Mouse (Mus musculus) neural tube, embryonic 11.5 days (tissue): Measurements from ENCODE around the gene Ctsw. TPM values are rescaled to one million over a fixed set of nuclear protein-coding genes. Genes with fewer than 3 reads are reported as not detected.

ENCODE experiments used
- ATAC-seq: fragments of 200-750 bp; cut with Nextera tagmentation; 2 replicates; pipeline ENCODE4 v1.8.0; 2017; ENCODE audit warnings: moderate number of reproducible peaks, mild to moderate bottlenecking, moderate TSS enrichment, moderate library complexity; ENCODE audit not compliant: insufficient read depth, low FRiP score, low TSS enrichment
- DNase-seq: peaks from one replicate; pipeline ENCODE4 v3.0.0-alpha.2; 2015; ENCODE audit warnings: low spot score
- H3K27ac ChIP-seq: fragments of 300-500 bp; sonication (generic); 2 replicates; pipeline ENCODE4 v1.5.1; 2014; ENCODE audit warnings: low read depth, mild to moderate bottlenecking, low read length
- H3K27me3 ChIP-seq: fragments of 300-500 bp; sonication (generic); 2 replicates; pipeline ENCODE4 v1.6.1; 2014; ENCODE audit warnings: mild to moderate bottlenecking, low read length, mixed read lengths; ENCODE audit not compliant: control insufficient read depth, insufficient read depth
- H3K36me3 ChIP-seq: fragments of 300-500 bp; sonication (generic); 2 replicates; pipeline ENCODE4 v1.6.1; 2014; ENCODE audit warnings: mild to moderate bottlenecking, low read length, moderate library complexity, mixed read lengths; ENCODE audit not compliant: control insufficient read depth, insufficient read depth
- H3K4me1 ChIP-seq: fragments of 300-500 bp; sonication (generic); 2 replicates; pipeline ENCODE4 v1.6.1; 2014; ENCODE audit warnings: low read length, mixed read lengths; ENCODE audit not compliant: control insufficient read depth, insufficient read depth
- H3K4me2 ChIP-seq: fragments of 300-500 bp; sonication (generic); 2 replicates; pipeline ENCODE4 v1.6.1; 2014; ENCODE audit warnings: low read depth, mild to moderate bottlenecking, moderate library complexity
- H3K4me3 ChIP-seq: fragments of 300-500 bp; sonication (generic); 2 replicates; pipeline ENCODE4 v1.5.1; 2014; ENCODE audit warnings: low read depth, low read length
- H3K9ac ChIP-seq: fragments of 300-500 bp; sonication (generic); 2 replicates; pipeline ENCODE4 v1.6.1; 2014; ENCODE audit warnings: mild to moderate bottlenecking, low read length
- H3K9me3 ChIP-seq: fragments of 300-500 bp; sonication (generic); 2 replicates; pipeline ENCODE4 v1.6.1; 2016; ENCODE audit warnings: low read length; ENCODE audit not compliant: control insufficient read depth
- WGBS: fragments of 180-500 bp; shearing (Covaris S2); extraction: QIAGEN DNeasy Blood & Tissue Kit; methylation state at CpG from one replicate; pipeline ENCODE4 v1.1.7; 2014; 5-methylcytosine and 5-hydroxymethylcytosine counted together
- polyA plus RNA-seq: library from polyadenylated mRNA; unstranded; fragments of >200 nt; fragmentation: Nextera tagmentation; extraction: Ambion mirVana; gene quantifications from 2 replicates; pipeline ENCODE4 v1.2.1, GENCODE M21; 2014

Ctsw gene
- polyA plus RNA-seq, 1 experiment from 2014 or later: 1.7 TPM

DNA sequence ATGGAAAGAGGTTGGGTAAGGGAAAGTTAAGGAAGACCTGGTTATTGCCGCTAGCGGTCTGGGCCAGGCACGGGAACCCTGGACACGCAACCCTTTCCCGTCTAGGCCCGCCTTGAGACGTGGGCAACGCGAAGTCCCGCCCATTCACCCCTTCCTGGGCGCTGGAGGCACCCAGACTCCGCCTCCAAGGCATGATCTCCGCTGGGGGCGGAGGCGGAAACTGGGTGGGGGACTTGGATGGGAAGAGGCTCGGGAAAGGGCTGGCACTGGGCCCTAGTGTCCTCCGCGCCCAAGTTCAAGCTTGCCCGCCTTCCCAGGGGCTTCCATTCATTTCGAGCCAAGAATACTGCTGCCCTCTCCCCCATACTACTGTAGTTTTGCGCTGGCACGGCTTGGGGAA is 5.4 kb upstream of the Ctsw start, which contains the start of gene Efemp2:
Efemp2 (plus strand) TSS at position 235 of the 400 bp plus-strand sequence.
- WGBS: 3% methylated on average over 22 of the region's 22 CpGs
- Histone ChIP-seq H3K9ac (peak within 1 kb of the TSS; percentile 82), H3K4me1 (peaks cover 9% of the 10 kb centered on the region), H3K9me3 (no peaks in the 10 kb centered on the region), H3K4me3 (peak within 1 kb of the TSS; percentile 62), H3K27ac (peak within 1 kb of the TSS; percentile 56), H3K27me3 (no peaks in the 10 kb centered on the region), H3K4me2 (peak within 1 kb of the TSS; percentile 97), H3K36me3 (no peaks in the 10 kb centered on the region)
- ATAC-seq (peak; percentile 64; the same call in 1 of the 2 replicates), DNase-seq (peak; percentile 80)

DNA sequence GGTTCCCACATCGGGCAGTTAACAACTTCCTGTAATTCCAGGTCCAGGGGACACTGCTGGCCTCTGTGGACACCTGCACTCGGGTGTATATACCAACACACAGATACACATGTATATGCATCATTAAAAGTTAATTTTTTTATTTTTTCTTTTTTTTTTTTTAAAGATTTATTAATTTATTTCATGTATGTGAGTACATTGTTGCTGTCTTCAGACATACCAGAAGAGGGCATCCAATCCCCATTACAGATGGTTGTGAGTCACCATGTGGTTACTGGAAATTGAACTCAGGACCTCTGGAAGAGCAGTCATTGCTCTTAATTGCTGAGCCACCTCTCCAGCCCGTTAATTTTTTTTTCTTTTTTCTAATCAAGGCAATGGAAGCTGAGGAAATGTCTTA is 4.5 kb upstream of the Ctsw start:
- Histone ChIP-seq H3K4me2 (no peak overlapping the region), H3K4me3 (no peak overlapping the region), H3K27ac (no peak overlapping the region), H3K36me3 (no peaks in the 10 kb centered on the region), H3K9ac (no peak overlapping the region), H3K27me3 (no peaks in the 10 kb centered on the region), H3K4me1 (peaks cover 9% of the 10 kb centered on the region), H3K9me3 (no peaks in the 10 kb centered on the region)
- no peak for ATAC-seq
- DNase-seq: no peak
- WGBS: 81% methylated on average over 3 of the region's 3 CpGs

DNA sequence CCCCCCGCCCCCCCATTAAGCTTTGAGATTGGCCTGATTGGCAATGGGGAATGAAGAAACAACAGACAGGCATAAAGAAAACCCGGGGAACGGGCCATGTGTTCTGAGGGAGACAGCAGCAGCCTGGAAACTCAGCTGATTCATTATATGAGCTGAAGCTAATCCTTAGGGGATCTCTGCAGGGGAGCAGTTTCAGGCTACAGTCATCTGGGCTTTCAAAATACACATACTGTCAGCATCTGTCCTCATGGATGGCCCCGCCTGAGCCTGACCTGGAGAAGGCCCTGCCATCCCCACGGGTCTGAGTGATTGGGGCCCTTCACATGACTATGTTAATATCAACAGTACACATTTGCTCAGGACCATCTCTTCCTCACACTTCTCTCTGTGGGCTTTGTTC is 3.5 kb upstream of the Ctsw start:
- no peaks in the 10 kb centered on the region for H3K27me3 ChIP-seq
- no peaks in the 10 kb centered on the region for H3K9me3 ChIP-seq
- ATAC-seq: no peak
- H3K36me3 ChIP-seq: peaks cover 4% of the 10 kb centered on the region
- no peak overlapping the region for H3K4me3 ChIP-seq
- H3K4me2 ChIP-seq: no peak overlapping the region
- H3K9ac ChIP-seq: no peak overlapping the region
- WGBS: 38% methylated on average over 5 of the region's 5 CpGs
- no peak overlapping the region for H3K27ac ChIP-seq
- peaks cover 9% of the 10 kb centered on the region for H3K4me1 ChIP-seq
- no peak for DNase-seq

DNA sequence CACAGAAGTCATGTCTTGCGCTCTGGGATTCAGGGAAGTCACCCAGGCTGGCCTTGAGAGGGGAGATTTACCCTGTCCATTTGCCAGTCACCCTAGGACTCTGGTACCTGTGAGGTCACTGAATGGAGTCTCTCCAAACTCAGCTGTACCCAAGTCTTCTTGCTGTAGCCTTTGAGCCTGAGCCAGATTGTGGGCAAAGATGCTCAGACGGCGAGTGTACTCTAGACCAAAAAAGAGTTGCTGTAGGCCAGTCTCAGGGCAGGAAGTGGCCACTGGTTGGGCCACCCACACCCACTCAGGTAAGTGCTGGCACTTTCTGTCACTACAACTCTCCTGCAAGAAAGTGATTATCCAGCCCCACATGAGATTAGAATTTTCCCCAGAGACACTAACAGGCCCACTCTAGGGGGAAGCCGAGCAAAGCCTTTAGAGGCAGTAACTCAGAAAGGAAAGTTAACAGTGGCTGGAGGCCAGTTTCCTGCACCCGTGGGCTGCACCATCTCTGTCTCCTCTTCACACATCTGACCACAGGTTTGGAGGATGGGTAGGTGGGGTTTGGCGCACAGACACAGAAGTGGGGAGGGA is 1.3 kb downstream of the Ctsw start:
- DNase-seq: no peak
- no peak for ATAC-seq

DNA sequence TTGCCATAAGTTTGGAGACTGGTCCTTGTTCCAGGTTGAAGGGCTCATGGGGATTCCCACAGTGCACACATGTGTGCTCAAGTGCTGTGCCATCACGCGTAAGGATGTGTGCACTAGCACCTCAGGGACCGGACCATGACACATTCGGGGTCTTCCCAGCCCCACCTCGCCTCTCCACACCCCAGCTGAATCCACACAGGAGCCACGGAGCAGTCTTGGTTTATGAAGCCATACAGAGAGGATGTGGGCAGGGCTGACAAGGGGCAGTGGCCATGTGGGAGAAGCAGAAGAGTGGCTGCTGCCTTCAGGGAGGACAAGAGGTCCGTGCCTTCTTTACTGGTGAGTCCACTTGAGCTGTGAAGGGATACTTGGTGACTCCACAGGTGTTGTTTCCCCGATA is 3.3 kb downstream of the Ctsw start:
- no peak for ATAC-seq
- Histone ChIP-seq H3K4me2 (no peak overlapping the region), H3K4me3 (no peak overlapping the region), H3K27ac (no peak overlapping the region), H3K27me3 (no peaks in the 10 kb centered on the region), H3K9ac (no peak overlapping the region), H3K36me3 (peaks cover 12% of the 10 kb centered on the region), H3K4me1 (peaks cover 8% of the 10 kb centered on the region), H3K9me3 (no peaks in the 10 kb centered on the region)
- DNase-seq: no peak
- WGBS: 91% methylated on average over 8 of the region's 8 CpGs

More for the DNA sequence above, 1.3 kb downstream of the Ctsw start:
- peaks cover 12% of the 10 kb centered on the region for H3K36me3 ChIP-seq
- no peaks in the 10 kb centered on the region for H3K9me3 ChIP-seq
- H3K27ac ChIP-seq: no peak overlapping the region
- no peak overlapping the region for H3K4me3 ChIP-seq
- H3K9ac ChIP-seq: no peak overlapping the region
- WGBS: 95% methylated on average over 6 of the region's 6 CpGs
- peaks cover 2% of the 10 kb centered on the region; the same call in 1 of the 2 replicates for H3K4me1 ChIP-seq
- H3K27me3 ChIP-seq: no peaks in the 10 kb centered on the region
- no peak overlapping the region for H3K4me2 ChIP-seq

DNA sequence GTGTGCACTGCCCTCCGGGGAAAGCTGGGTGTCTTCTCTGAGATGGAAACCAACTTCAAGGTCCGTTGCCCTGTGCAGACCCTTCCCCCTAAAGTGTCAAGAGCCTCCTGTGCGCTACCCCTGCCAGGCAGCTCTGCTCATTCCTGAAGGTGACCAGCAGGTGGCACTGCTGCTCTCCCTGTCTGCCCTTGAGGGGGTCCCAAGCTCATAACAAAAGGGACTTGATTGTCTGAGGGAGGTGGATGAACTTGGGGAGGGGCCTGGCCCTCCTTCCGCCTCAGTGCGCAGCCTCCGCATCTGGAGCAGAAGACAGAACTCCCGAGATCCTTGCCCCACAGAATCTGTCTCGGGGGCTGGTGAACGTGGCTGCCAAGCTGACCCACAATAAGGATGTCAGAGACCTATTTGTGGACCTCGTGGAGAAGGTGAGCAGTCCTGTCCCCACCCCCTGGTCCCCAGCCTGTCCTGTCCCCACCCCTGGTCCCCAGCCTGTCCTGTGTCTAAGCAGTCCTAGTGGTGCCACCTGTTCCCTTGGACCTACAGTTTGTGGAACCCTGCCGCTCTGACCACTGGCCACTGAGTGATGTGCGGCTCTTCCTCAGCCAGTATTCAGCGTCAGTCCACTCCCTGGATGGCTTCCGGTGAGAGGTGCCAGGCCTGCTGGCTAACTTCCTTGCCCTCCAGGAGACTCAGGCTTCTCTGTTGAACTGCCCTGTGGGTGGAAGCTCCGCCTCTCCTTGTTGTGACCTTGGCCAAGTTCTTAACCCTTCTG is 4.3 kb downstream of the Ctsw start:
- Histone ChIP-seq H3K27me3 (no peaks in the 10 kb centered on the region), H3K4me3 (peak overlapping the region; percentile 22), H3K9me3 (no peaks in the 10 kb centered on the region), H3K4me1 (peaks cover 8% of the 10 kb centered on the region), H3K4me2 (peak overlapping the region; percentile 36), H3K36me3 (peaks cover 12% of the 10 kb centered on the region), H3K9ac (peak overlapping the region; percentile 31; the same call in 1 of the 2 replicates), H3K27ac (peak overlapping the region; percentile 20; the same call in 1 of the 2 replicates)
- 52% methylated on average over 15 of the region's 15 CpGs for WGBS
- DNase-seq (peak; percentile 83), ATAC-seq (peak; percentile 43; the same call in 1 of the 2 replicates)

DNA sequence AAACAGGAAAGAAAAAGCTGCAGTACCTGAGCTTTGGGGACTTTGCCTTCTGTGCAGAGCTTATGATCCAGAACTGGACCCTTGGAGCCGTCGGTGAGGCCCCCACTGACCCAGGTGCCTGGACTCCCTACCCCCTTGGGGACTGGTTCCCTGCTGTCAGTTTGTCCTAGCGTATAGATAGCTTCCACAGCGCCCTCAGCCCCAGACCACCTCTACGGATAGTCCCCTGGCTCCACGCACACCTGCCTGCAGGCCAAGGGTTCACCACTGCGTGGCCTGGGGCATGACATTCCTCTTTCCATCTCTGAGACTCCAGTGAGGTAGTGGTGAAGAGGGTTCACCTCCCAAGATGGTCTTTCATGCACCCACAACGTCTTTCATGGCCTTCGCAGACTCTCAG is 5.1 kb downstream of the Ctsw start:
- Histone ChIP-seq H3K9ac (no peak overlapping the region), H3K27ac (no peak overlapping the region), H3K4me1 (peaks cover 8% of the 10 kb centered on the region), H3K36me3 (peaks cover 12% of the 10 kb centered on the region), H3K4me2 (no peak overlapping the region), H3K9me3 (no peaks in the 10 kb centered on the region), H3K4me3 (no peak overlapping the region), H3K27me3 (0 out of 2 replicates have a peak, but pooled peaks cover 3% of the 10 kb centered on the region)
- ATAC-seq (no peak), DNase-seq (no peak)
- 93% methylated on average over 9 of the region's 9 CpGs for WGBS

DNA sequence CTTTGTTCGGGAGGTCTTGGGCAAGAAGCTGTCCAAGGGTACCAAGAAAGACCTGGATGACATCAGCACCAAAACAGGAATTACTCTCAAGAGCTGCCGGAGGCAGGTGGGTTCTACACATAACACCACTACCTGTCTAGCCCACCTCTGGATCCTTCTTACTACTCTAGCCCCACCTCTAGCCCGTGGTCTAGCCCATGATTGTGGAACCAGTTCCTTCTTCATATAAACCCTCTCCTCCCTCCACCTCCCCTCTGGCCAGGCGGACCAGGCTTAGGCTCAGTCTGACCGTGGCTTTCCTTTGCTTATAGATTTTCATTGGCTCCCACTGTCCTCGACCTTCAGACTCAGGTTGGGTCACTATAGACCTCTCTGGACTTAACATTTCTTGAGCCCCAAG is 6.9 kb downstream of the Ctsw start:
- Histone ChIP-seq H3K4me2 (peak overlapping the region; percentile 97), H3K36me3 (peaks cover 8% of the 10 kb centered on the region), H3K27me3 (0 out of 2 replicates have a peak, but pooled peaks cover 3% of the 10 kb centered on the region), H3K4me3 (peak overlapping the region; percentile 57), H3K4me1 (peaks cover 13% of the 10 kb centered on the region), H3K9me3 (no peaks in the 10 kb centered on the region), H3K27ac (no peak overlapping the region), H3K9ac (no peak overlapping the region; the same call in 1 of the 2 replicates)
- ATAC-seq (no peak), DNase-seq (no peak)
- WGBS: 88% methylated on average over 6 of the region's 6 CpGs
